Mouse (Mus musculus) hindbrain, embryonic 16.5 days (tissue): Measurements from ENCODE around the gene Tns1. TPM values are rescaled to one million over a fixed set of nuclear protein-coding genes. Genes with fewer than 3 reads are reported as not detected.

ENCODE experiments used
- ATAC-seq: fragments of 200-750 bp; cut with Nextera tagmentation; 2 replicates; pipeline ENCODE4 v1.8.0; 2017; ENCODE audit warnings: moderate TSS enrichment, moderate library complexity
- H3K27ac ChIP-seq: fragments of 300-500 bp; sonication (generic); 2 replicates; pipeline ENCODE4 v1.5.1; 2014; ENCODE audit warnings: low read depth, mild to moderate bottlenecking, control low read depth, low read length, moderate library complexity
- H3K27me3 ChIP-seq: fragments of 300-500 bp; sonication (generic); replicated peaks from 2 replicates; pipeline ENCODE4 v1.6.1; 2014; ENCODE audit warnings: low read length; ENCODE audit not compliant: control insufficient read depth, insufficient read depth
- H3K36me3 ChIP-seq: fragments of 300-500 bp; sonication (generic); 2 replicates; pipeline ENCODE4 v1.6.1; 2014; ENCODE audit warnings: mild to moderate bottlenecking, low read length, moderate library complexity, mixed read lengths; ENCODE audit not compliant: control insufficient read depth, insufficient read depth
- H3K4me1 ChIP-seq: fragments of 300-500 bp; sonication (generic); 2 replicates; pipeline ENCODE4 v1.6.1; 2014; ENCODE audit warnings: low read depth, low read length; ENCODE audit not compliant: control insufficient read depth, insufficient read depth
- H3K4me2 ChIP-seq: fragments of 300-500 bp; sonication (generic); 2 replicates; pipeline ENCODE4 v1.6.1; 2014; ENCODE audit warnings: mild to moderate bottlenecking, low read length, control low read depth, moderate library complexity
- H3K4me3 ChIP-seq: fragments of 300-500 bp; sonication (generic); 2 replicates; pipeline ENCODE4 v1.5.1; 2014; ENCODE audit warnings: mild to moderate bottlenecking, low read length, control low read depth, moderate library complexity
- H3K9ac ChIP-seq: fragments of 300-500 bp; sonication (generic); 2 replicates; pipeline ENCODE4 v1.6.1; 2014; ENCODE audit warnings: low read depth, mild to moderate bottlenecking, control low read depth, low read length, moderate library complexity
- H3K9me3 ChIP-seq: fragments of 300-500 bp; sonication (generic); 2 replicates; pipeline ENCODE4 v1.6.1; 2014; ENCODE audit warnings: mild to moderate bottlenecking, low read length, moderate library complexity; ENCODE audit not compliant: control insufficient read depth
- WGBS: fragments of 180-500 bp; shearing (Covaris S2); extraction: QIAGEN DNeasy Blood & Tissue Kit; methylation state at CpG from one replicate; pipeline ENCODE4 v1.1.7; 2014; 5-methylcytosine and 5-hydroxymethylcytosine counted together
- polyA plus RNA-seq: library from polyadenylated mRNA; unstranded; fragments of >200 nt; fragmentation: Nextera tagmentation; extraction: Ambion mirVana; gene quantifications from 2 replicates; pipeline ENCODE4 v1.2.1, GENCODE M21; 2015

Gene Tns1
- polyA plus RNA-seq, 1 experiment from 2014 or later: 13.5 TPM

DNA sequence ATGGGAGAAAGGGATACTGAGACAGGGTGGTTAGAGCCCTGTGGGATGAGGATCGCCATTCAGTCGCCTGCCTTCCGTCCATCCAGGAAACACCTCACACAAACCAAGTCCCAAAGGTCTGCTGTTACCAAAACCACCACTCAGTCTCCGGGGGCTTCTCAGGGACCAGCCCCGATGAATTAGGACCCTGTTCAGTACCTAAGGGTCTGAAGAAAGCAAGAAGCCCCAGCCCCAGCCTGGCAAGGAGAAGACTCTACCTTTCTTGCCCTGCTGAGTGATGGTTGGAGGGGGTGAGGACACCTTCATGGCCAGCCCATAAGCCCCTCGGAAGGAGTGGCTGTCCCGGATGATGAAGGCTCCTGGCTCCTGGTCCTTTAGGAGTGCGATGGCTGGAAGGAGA, 203.5 kb downstream of the Tns1 start:
- no peaks in the 10 kb centered on the region for H3K36me3 ChIP-seq
- no peak overlapping the region for H3K27ac ChIP-seq
- H3K4me2 ChIP-seq: no peak overlapping the region
- WGBS: 98% methylated on average over 8 of the region's 8 CpGs
- no peak overlapping the region for H3K4me3 ChIP-seq
- no peak for ATAC-seq
- H3K4me1 ChIP-seq: no peaks in the 10 kb centered on the region
- no peaks in the 10 kb centered on the region for H3K27me3 ChIP-seq
- H3K9ac ChIP-seq: no peak overlapping the region
- H3K9me3 ChIP-seq: no peaks in the 10 kb centered on the region

DNA sequence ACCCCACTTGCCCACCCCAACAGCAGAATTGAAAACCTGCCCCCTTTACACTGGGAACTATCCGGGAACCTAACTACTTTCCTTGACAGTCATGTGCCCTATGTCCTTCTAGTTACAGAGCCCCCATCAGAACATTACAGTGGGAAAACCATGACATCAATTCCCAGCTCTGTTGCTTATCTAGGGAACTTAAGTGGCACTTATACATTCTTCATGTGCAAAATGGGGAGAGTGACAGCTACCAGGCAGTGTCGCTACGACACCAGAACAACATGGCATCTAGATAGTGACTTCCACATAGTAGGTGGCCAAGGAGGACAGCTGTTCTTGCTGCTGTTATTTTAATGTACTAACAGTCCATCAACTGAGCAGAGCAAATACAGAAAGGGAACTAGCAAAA, 204.3 kb downstream of the Tns1 start:
- no peaks in the 10 kb centered on the region for H3K36me3 ChIP-seq
- no peak overlapping the region for H3K4me2 ChIP-seq
- no peaks in the 10 kb centered on the region; the same call in 1 of the 2 replicates for H3K4me1 ChIP-seq
- H3K4me3 ChIP-seq: no peak overlapping the region
- H3K27ac ChIP-seq: no peak overlapping the region
- WGBS: 96% methylated on average over 3 of the region's 3 CpGs
- H3K9ac ChIP-seq: no peak overlapping the region
- no peak for ATAC-seq
- no peaks in the 10 kb centered on the region for H3K27me3 ChIP-seq
- no peaks in the 10 kb centered on the region for H3K9me3 ChIP-seq

DNA sequence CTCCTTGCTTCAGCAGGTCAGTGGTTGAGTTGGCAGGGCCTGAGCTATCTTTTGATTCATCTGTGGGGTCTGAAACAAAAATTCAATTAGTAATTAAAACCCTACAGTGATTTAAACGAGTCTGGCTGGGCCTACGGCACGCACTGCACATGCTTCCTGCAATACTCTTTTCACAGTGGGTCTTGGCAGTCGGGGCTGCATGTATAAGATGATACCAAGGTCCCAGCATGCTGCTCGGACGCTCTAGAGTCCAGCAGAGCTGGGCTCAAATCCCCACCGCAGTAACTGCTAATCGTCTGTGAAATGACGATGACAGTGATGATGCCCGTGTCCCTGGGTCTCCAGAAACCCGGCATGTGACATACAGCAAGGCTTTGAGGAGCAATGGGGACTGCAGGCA, 206.2 kb downstream of the Tns1 start:
- ATAC-seq: no peak
- WGBS: 61% methylated on average over 11 of the region's 11 CpGs
- no peak overlapping the region for H3K4me2 ChIP-seq

DNA sequence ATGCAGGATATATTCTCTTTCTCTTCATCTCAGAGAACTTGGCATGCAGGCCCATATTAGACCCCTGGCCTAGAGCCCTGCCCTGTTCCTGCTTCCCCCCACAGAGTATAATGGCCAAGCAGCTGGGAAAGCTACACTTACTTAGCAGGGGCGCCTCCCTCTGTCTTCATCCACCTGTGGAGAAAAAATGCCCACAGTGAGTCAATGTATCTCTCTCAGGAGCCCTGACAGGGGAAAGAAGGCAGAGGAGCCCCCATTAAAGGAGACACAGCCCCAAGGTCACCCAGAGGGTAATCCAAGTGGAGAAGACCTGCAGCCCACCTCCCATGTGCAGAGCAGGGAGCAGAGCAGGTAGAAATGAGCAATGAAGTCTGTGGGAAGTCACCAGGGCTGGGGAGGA, 208.0 kb downstream of the Tns1 start:
- H3K27me3 ChIP-seq: no peaks in the 10 kb centered on the region
- H3K4me2 ChIP-seq: no peak overlapping the region
- no peak for ATAC-seq
- no peaks in the 10 kb centered on the region for H3K36me3 ChIP-seq
- 93% methylated on average over 1 of the region's 1 CpGs for WGBS
- no peaks in the 10 kb centered on the region for H3K9me3 ChIP-seq
- no peak overlapping the region for H3K4me3 ChIP-seq
- no peak overlapping the region for H3K27ac ChIP-seq
- H3K9ac ChIP-seq: no peak overlapping the region
- H3K4me1 ChIP-seq: peaks cover 8% of the 10 kb centered on the region

More for the DNA sequence above, 206.2 kb downstream of the Tns1 start:
- Histone ChIP-seq H3K27ac (no peak overlapping the region), H3K36me3 (no peaks in the 10 kb centered on the region), H3K4me3 (no peak overlapping the region), H3K4me1 (peaks cover 8% of the 10 kb centered on the region), H3K9me3 (no peaks in the 10 kb centered on the region), H3K9ac (no peak overlapping the region), H3K27me3 (no peaks in the 10 kb centered on the region)

DNA sequence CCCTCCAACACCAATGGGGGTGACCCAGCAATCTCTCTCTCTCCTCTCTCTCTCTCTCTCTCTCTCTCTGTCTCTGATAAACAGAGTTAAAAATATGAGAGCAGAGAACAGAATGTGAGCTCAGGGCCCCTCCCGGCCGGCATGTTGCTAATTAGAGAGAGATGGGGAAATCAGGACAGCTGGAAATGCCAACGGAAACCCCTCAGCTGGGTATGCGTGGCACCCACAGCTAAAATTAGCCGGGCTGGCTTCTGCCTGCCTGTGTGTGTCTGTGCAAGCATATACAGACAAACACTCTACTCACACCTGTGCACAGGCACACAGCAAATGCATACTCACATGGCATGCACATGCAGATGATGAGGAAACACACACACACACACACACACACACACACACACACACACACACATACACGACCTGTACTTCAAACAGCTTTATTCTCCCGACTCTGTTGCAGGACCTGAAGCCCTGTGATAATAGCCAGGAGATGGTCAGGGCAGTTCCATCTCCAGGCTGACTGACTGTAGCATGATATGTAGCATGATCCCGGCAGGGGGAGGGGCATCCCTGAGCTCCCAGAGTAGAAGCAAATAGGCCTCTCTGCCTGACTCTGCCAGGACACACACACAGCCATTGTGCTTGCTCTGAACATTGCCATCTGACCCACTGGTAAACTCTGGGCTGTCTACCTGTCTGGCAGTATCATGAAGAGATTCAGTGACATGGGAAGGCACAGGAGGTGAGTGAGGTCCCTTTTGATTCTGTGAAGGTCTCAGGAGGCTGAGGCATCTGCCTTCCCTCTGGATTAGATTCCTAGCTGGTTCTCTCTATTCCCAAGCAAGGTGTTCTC, 208.8 kb downstream of the Tns1 start:
- Histone ChIP-seq H3K9ac (no peak overlapping the region), H3K4me2 (no peak overlapping the region), H3K9me3 (no peaks in the 10 kb centered on the region), H3K27ac (no peak overlapping the region), H3K4me1 (peaks cover 8% of the 10 kb centered on the region), H3K36me3 (no peaks in the 10 kb centered on the region), H3K27me3 (no peaks in the 10 kb centered on the region), H3K4me3 (no peak overlapping the region)
- 55% methylated on average over 8 of the region's 8 CpGs for WGBS
- ATAC-seq: no peak

- H3K27me3 ChIP-seq: no peaks in the 10 kb centered on the region
- no peaks in the 10 kb centered on the region for H3K9me3 ChIP-seq
- H3K27ac ChIP-seq: no peak overlapping the region
- no peak overlapping the region for H3K4me3 ChIP-seq
- 0 out of 2 replicates have a peak overlapping the region, but pooled peaks have one; percentile 17 for H3K9ac ChIP-seq
- ATAC-seq: no peak
- peaks cover 8% of the 10 kb centered on the region for H3K4me1 ChIP-seq
- 30% methylated on average over 9 of the region's 9 CpGs for WGBS
- no peaks in the 10 kb centered on the region for H3K36me3 ChIP-seq
- no peak overlapping the region for H3K4me2 ChIP-seq
Observed at GRCm38 (mm10) chr1:73914076-73914475, 210.2 kb downstream of the Tns1 start.

DNA sequence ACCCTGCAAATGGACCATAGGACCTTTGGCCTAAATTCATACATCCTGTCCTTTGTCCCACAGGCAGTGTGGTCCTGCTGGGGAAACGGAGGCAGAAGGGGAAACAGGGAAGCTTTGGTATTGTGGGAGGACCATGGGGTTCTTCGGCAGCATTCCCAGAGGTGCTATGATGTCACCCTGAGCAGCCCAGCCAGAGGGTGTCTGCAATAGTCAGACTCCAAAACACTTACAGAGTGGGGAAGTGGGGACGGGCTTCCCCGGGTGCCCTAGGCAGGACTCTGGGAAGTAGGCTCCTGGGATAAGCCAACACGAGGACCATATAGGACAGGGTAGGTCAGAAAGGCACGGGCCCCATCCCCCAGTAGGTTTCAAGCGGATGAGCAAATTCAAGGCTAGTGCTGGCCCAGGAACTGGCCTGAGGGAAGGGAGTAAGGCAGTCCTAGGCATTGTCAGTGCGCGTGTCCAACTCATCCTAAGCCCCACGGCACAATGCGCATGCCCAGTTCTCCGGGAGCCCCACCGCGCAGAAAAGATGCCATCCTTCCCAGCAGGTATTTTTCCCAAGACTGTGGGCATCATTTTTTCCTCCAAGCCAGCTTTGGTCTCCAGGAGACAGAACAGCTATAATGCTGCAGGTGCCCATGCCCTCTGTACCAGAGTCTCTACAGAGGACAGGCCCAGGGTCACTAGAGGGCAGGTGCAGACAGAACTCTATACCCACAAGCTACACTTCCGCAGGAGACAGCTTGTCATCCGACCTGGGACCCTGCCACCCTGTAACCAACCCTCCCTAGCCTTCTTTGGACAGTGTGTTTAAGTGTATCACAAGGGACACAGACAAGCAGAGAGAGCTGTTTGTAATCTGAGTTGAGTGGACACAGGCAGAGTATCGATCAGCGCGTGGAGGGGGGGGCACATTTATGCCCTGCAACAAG, 210.9 kb downstream of the Tns1 start:
- no peak for ATAC-seq
- Histone ChIP-seq H3K9me3 (no peaks in the 10 kb centered on the region), H3K9ac (0 out of 2 replicates have a peak overlapping the region, but pooled peaks have one; percentile 17), H3K4me3 (no peak overlapping the region), H3K27ac (no peak overlapping the region), H3K36me3 (no peaks in the 10 kb centered on the region), H3K4me2 (no peak overlapping the region), H3K4me1 (peaks cover 8% of the 10 kb centered on the region), H3K27me3 (no peaks in the 10 kb centered on the region)
- WGBS: 81% methylated on average over 19 of the region's 19 CpGs

DNA sequence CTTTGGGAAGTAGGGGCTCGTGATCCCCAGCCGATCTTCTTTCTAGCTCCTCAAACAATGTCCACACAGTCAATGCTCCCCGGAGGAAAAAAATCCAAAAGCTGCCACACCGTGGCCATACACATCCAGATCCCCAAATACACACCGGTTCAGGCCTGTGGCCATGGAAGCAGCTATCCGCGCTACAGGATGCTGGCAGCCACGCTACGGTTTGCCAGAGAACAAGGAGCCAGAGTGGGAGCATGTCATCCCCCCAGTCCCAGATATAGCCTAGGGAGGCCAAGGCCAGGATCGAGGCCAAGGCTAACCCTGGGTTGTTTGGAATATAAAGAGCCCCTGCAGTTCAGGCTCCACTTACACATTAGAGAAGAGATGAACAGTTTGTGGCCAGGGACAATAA, 211.8 kb downstream of the Tns1 start:
- Histone ChIP-seq H3K4me2 (no peak overlapping the region), H3K4me1 (peaks cover 8% of the 10 kb centered on the region), H3K9ac (no peak overlapping the region), H3K9me3 (no peaks in the 10 kb centered on the region), H3K27me3 (no peaks in the 10 kb centered on the region), H3K36me3 (no peaks in the 10 kb centered on the region), H3K27ac (no peak overlapping the region), H3K4me3 (no peak overlapping the region)
- ATAC-seq: 0 out of 2 replicates have a peak, but pooled peaks have one; percentile 22
- 68% methylated on average over 10 of the region's 10 CpGs for WGBS

DNA sequence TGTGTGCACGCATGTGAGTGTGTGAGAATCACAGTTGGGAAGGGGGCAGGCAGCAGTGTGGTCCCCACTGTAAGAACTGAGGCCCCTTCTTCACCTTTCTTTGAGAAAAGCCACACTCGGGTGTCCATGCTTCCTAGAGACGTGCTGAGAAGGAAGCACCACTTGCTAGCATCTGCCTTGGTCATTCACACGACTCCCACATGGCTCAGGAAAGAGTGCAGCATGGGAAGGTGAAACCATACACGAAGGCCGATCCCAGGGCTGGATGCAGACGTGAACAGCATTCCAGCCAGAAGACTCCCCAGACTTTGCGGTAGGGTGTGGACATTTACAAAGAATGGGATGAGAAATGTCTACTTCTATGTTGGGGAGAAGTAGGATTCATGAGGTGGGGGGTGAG, 212.3 kb downstream of the Tns1 start:
- WGBS: 82% methylated on average over 8 of the region's 8 CpGs

More for the DNA sequence above, 212.3 kb downstream of the Tns1 start:
- Histone ChIP-seq H3K4me2 (no peak overlapping the region), H3K27me3 (no peaks in the 10 kb centered on the region), H3K27ac (no peak overlapping the region), H3K4me1 (peaks cover 8% of the 10 kb centered on the region), H3K36me3 (no peaks in the 10 kb centered on the region), H3K9ac (no peak overlapping the region), H3K9me3 (no peaks in the 10 kb centered on the region), H3K4me3 (no peak overlapping the region)
- ATAC-seq: no peak
